Mouse (Mus musculus) splenic B cell, adult 2 months (primary cell): Measurements from ENCODE around the gene Cdc42ep5.
"Not testable (repeated sequence)": the region's sequence is repeated elsewhere in the genome, so short reads cannot be mapped to it uniquely, and the experiment has no call there.

Experiments used
- DNase-seq: peaks from one replicate; pipeline ENCODE4 v3.0.0-alpha.2; 2011; ENCODE audit warnings: low read depth, low spot score
- H3K27me3 ChIP-seq: 2 replicates; pipeline ENCODE4 v1.6.1; 2012; ENCODE audit warnings: mild to moderate bottlenecking, low read length, moderate library complexity, mixed read lengths; ENCODE audit not compliant: control insufficient read depth, poor library complexity, insufficient read depth, severe bottlenecking
- H3K36me3 ChIP-seq: 2 replicates; pipeline ENCODE4 v1.6.1; 2012; ENCODE audit warnings: mild to moderate bottlenecking, low read length, moderate library complexity, mixed read lengths; ENCODE audit not compliant: control insufficient read depth, poor library complexity, insufficient read depth, severe bottlenecking

The Cdc42ep5 gene

GRCm38 (mm10) chr7:4164090-4164910 lies at the start of gene Cdc42ep5:
Gene Cdc42ep5 (minus strand): TSS chr7:4164860.
- 0 out of 2 replicates have a peak, but pooled peaks cover 2% of the 10 kb centered on the region for H3K27me3 ChIP-seq
- DNase-seq = no peak
- no peaks in the 10 kb centered on the region for H3K36me3 ChIP-seq

- H3K36me3 ChIP-seq, DNase-seq, H3K27me3 ChIP-seq: not testable (repeated sequence)
Measured at GRCm38 (mm10) chr7:4213436-4213835, 48.8 kb upstream of the Cdc42ep5 start.

GRCm38 (mm10) chr7:4208626-4209025 lies 44.0 kb upstream of the Cdc42ep5 start:
- peak; percentile 22 for DNase-seq

GRCm38 (mm10) chr7:4207126-4207525 lies 42.5 kb upstream of the Cdc42ep5 start:
- DNase-seq = no peak
- Histone ChIP-seq H3K27me3 (no peaks in the 10 kb centered on the region), H3K36me3 (no peaks in the 10 kb centered on the region)

More at GRCm38 (mm10) chr7:4208626-4209025, 44.0 kb upstream of the Cdc42ep5 start:
- Histone ChIP-seq H3K27me3 (no peaks in the 10 kb centered on the region), H3K36me3 (no peaks in the 10 kb centered on the region)

- Histone ChIP-seq H3K27me3 (no peaks in the 10 kb centered on the region), H3K36me3 (no peaks in the 10 kb centered on the region)
- DNase-seq = no peak
Measured at GRCm38 (mm10) chr7:4178438-4178837, 13.8 kb upstream of the Cdc42ep5 start.

GRCm38 (mm10) chr7:4170193-4170938 lies 5.7 kb upstream of the Cdc42ep5 start:
- H3K36me3 ChIP-seq = no peaks in the 10 kb centered on the region
- no peaks in the 10 kb centered on the region for H3K27me3 ChIP-seq
- no peak for DNase-seq

- H3K36me3 ChIP-seq = no peaks in the 10 kb centered on the region
- H3K27me3 ChIP-seq = 0 out of 2 replicates have a peak, but pooled peaks cover 2% of the 10 kb centered on the region
- no peak for DNase-seq
Measured at GRCm38 (mm10) chr7:4167098-4167497, 2.4 kb upstream of the Cdc42ep5 start.

GRCm38 (mm10) chr7:4165286-4165685 lies 626 bp upstream of the Cdc42ep5 start:
- DNase-seq = no peak
- Histone ChIP-seq H3K36me3 (no peaks in the 10 kb centered on the region), H3K27me3 (0 out of 2 replicates have a peak, but pooled peaks cover 2% of the 10 kb centered on the region)

- Histone ChIP-seq H3K36me3 (no peaks in the 10 kb centered on the region), H3K27me3 (0 out of 2 replicates have a peak, but pooled peaks cover 2% of the 10 kb centered on the region)
- DNase-seq = no peak
Measured at GRCm38 (mm10) chr7:4163571-4164072, 1.0 kb downstream of the Cdc42ep5 start.

GRCm38 (mm10) chr7:4161596-4161995 lies 3.1 kb downstream of the Cdc42ep5 start:
- H3K36me3 ChIP-seq, H3K27me3 ChIP-seq, DNase-seq: not testable (repeated sequence)

- Histone ChIP-seq H3K27me3 (no peaks in the 10 kb centered on the region; the same call in 1 of the 2 replicates), H3K36me3 (no peaks in the 10 kb centered on the region)
- DNase-seq = no peak
Measured at GRCm38 (mm10) chr7:4154976-4155375, 9.7 kb downstream of the Cdc42ep5 start.

- no peaks in the 10 kb centered on the region; the same call in 1 of the 2 replicates for H3K27me3 ChIP-seq
- DNase-seq = no peak
- H3K36me3 ChIP-seq = no peaks in the 10 kb centered on the region
Measured at GRCm38 (mm10) chr7:4154356-4154755, 10.3 kb downstream of the Cdc42ep5 start.

- DNase-seq = no peak
- H3K36me3 ChIP-seq = peaks cover 7% of the 10 kb centered on the region
Measured at GRCm38 (mm10) chr7:4151241-4151640, 13.4 kb downstream of the Cdc42ep5 start.

GRCm38 (mm10) chr7:4150811-4151221 lies 13.8 kb downstream of the Cdc42ep5 start:
- Histone ChIP-seq H3K27me3 (no peaks in the 10 kb centered on the region; the same call in 1 of the 2 replicates), H3K36me3 (peaks cover 7% of the 10 kb centered on the region)
- peak; percentile 58 for DNase-seq

More at GRCm38 (mm10) chr7:4151241-4151640, 13.4 kb downstream of the Cdc42ep5 start:
- no peaks in the 10 kb centered on the region; the same call in 1 of the 2 replicates for H3K27me3 ChIP-seq
